ENCODE assay signal across 8 mouse cellular contexts in genomic region chr10:110920368-110920950, GRCm38 (mm10). TPM values are rescaled to one million over a fixed set of nuclear protein-coding genes. Genes with fewer than 3 reads are reported as not detected.
DNase-seq lines count a peak whose midpoint lies in the region; ATAC-seq and TF ChIP-seq lines count a peak whose summit lies in the region.

No protein-coding gene starts in this region.

- peaks cover 51% of the 10 kb centered on the region for H3K4me1 ChIP-seq in heart, embryonic 15.5 days (replicated peaks)
- H3K4me1 ChIP-seq in MEL (ENCODE audit: control insufficient read depth in 1 of 2, insufficient read depth in 2 of 2, low read length in 2 of 2), result peaks cover 0 to 3% of the 10 kb centered on the region in 2 experiments; a peak in 1 of 4 replicates

- H3K9me3 ChIP-seq in heart, embryonic 15.5 days (replicated peaks), result 0 out of 2 replicates have a peak, but pooled peaks cover 3% of the 10 kb centered on the region
- no peaks in the 10 kb centered on the region for H3K9me3 ChIP-seq in MEL (replicated peaks; ENCODE audit: insufficient read depth, low read length)

- no peak for DNase-seq in heart, postnatal 36 days
- DNase-seq in MEL (ENCODE audit: low read depth, low spot score), result no peak
- DNase-seq in c-Kit-positive CD71-positive TER-119-positive erythroid progenitor cells, embryonic 14.5 days (ENCODE audit: low spot score), result no peak
- no peak for DNase-seq in ovary, postnatal 10 days (ENCODE audit: low spot score)
- DNase-seq in left cerebral cortex, adult 8-10 months (ENCODE audit: low spot score in 2 of 2), result no peak

- H3K9ac ChIP-seq in heart, embryonic 15.5 days, result peak overlapping the region; percentile 91
- peak overlapping the region; percentile 53 for H3K9ac ChIP-seq in MEL (ENCODE audit: control insufficient read depth, low read depth, low read length, poor library complexity, severe bottlenecking)

- no peak for TF ChIP-seq CTCF in MEL (IDR thresholded peaks at IDR 0.05 in 2 of 3, conservative IDR thresholded peaks at IDR 0.05 in 1 of 3; ENCODE audit: control insufficient read depth in 1 of 3, insufficient read depth in 1 of 3, low read depth in 2 of 3, low read length in 3 of 3, poor library complexity in 1 of 3, severe bottlenecking in 1 of 3)

- peak overlapping the region; percentile 99 for H3K27ac ChIP-seq in heart, embryonic 15.5 days
- no peak overlapping the region for H3K27ac ChIP-seq in MEL (ENCODE audit: control insufficient read depth, low read depth, low read length)

- under 1% methylated on average over 15 of the region's 15 CpGs for WGBS in heart, embryonic 15.5 days

- TF ChIP-seq RAD21 in MEL (IDR thresholded peaks at IDR 0.05; ENCODE audit: low read depth, low read length), result no peak

- no peaks in the 10 kb centered on the region for H3K27me3 ChIP-seq in heart, embryonic 15.5 days
- no peaks in the 10 kb centered on the region for H3K27me3 ChIP-seq in MEL (ENCODE audit: control insufficient read depth in 1 of 2, insufficient read depth in 2 of 2, low read length in 2 of 2)

- intact Hi-C loops in heart, postnatal 36 days (cut with DNase I), result loop anchor here (2.0 to 5.0 kb wide), 3 partner anchors 42 to 247 kb away; no protein-coding TSS in a partner anchor

- no peak for TF ChIP-seq EP300 in MEL (IDR thresholded peaks at IDR 0.05; ENCODE audit: low read depth in 1 of 2, low read length in 2 of 2)

- H3K79me2 ChIP-seq in MEL (ENCODE audit: control insufficient read depth, insufficient read depth, low read length, poor library complexity), result no peaks in the 10 kb centered on the region

- TF ChIP-seq POLR2A in MEL (IDR thresholded peaks at IDR 0.05; ENCODE audit: control insufficient read depth in 1 of 2, insufficient read depth in 1 of 2, low read depth in 1 of 2, low read length in 2 of 2, poor library complexity in 1 of 2), result peak in 1 of 2 experiments; percentile 7; a peak in 1 of 4 replicates

- peak overlapping the region; percentile 90 for H3K4me3 ChIP-seq in heart, embryonic 15.5 days
- H3K4me3 ChIP-seq in MEL (ENCODE audit: control insufficient read depth in 1 of 2, insufficient read depth in 1 of 2, low read depth in 2 of 2, low read length in 2 of 2), result peak overlapping the region; percentile 57 to 63

- H3K4me2 ChIP-seq in heart, embryonic 15.5 days, result peak overlapping the region; percentile 83

- no peaks in the 10 kb centered on the region for H3K36me3 ChIP-seq in heart, embryonic 15.5 days
- no peaks in the 10 kb centered on the region for H3K36me3 ChIP-seq in MEL (ENCODE audit: control insufficient read depth in 1 of 2, insufficient read depth in 2 of 2, low read length in 2 of 2)

- ATAC-seq in heart, embryonic 15.5 days (replicated peaks; ENCODE audit: insufficient number of reproducible peaks, insufficient read depth, low FRiP score, low read depth), result peak; percentile 15; the same call in 1 of the 2 replicates
- ATAC-seq in hematopoietic stem cell, adult 5-6 weeks (replicated peaks in 1 of 2; ENCODE audit: insufficient read depth in 1 of 2, low FRiP score in 2 of 2, low TSS enrichment in 1 of 2, low read depth in 1 of 2, poor library complexity in 2 of 2, severe bottlenecking in 2 of 2), result peak; percentile 10 to 20; a peak in 2 of 4 replicates
- ATAC-seq in megakaryocyte, adult 5-6 weeks (ENCODE audit: poor library complexity, severe bottlenecking), result peak; percentile 15

TF ChIP-seq in MEL, 35 proteins besides CTCF, POLR2A, EP300 and RAD21:
- TF ChIP-seq ELF1 (IDR thresholded peaks at IDR 0.05; ENCODE audit: low read depth, low read length) (no peak), UBTF (IDR thresholded peaks at IDR 0.05; ENCODE audit: borderline replicate concordance, insufficient read depth, low read depth, low read length) (no peak)

RNA-seq across cellular contexts. Expression of gene Csrp2, which starts 0.9 kb away (rescaled TPM):
- polyA plus RNA-seq in heart, embryonic 15.5 days (2015; fragmentation: Nextera tagmentation; extraction: Ambion mirVana), result 386 and 434 TPM in 2 replicates
- total RNA-seq in heart, postnatal 36 days (2021), result 10 to 100 TPM; 42.2 to 47.9 TPM
- 4.8 and 8.3 TPM in 2 replicates for total RNA-seq in MEL (2012; rRNA removed)
- polyA plus RNA-seq in MEL (2012; ENCODE audit: insufficient read depth in 1 of 2, insufficient read length in 2 of 2, low read depth in 1 of 2, low replicate concordance in 2 of 2, missing spikeins in 1 of 2), result 10 to 100 TPM in 1 of 2 experiments, not detected in 1; 19.6 TPM
- 41.6 and 73.7 TPM in 2 replicates for total RNA-seq in hematopoietic stem cell, adult 5-6 weeks (2017)
- 56.4 and 57.9 TPM in 2 replicates for total RNA-seq in megakaryocyte, adult 5-6 weeks (2015)
- 174 and 176 TPM in 2 replicates for total RNA-seq in megakaryocyte, adult 5-6 weeks (2017)
- 10 to 100 TPM in 1 of 4 experiments, 1 to 10 TPM in 3; 5.6 to 10.2 (median 8.4) TPM for total RNA-seq in left cerebral cortex, adult 8-10 months (2022)
